Mouse (Mus musculus): Measurements from ENCODE around the gene Col18a1. TPM values are rescaled to one million over a fixed set of nuclear protein-coding genes. Genes with fewer than 3 reads are reported as not detected.
A peak's percentile ranks its signal among the peaks of the same experiment; 100 is the strongest.

Col18a1 gene
- polyA plus RNA-seq, 1 experiment from 2014 or later: 51.2 TPM

DNA sequence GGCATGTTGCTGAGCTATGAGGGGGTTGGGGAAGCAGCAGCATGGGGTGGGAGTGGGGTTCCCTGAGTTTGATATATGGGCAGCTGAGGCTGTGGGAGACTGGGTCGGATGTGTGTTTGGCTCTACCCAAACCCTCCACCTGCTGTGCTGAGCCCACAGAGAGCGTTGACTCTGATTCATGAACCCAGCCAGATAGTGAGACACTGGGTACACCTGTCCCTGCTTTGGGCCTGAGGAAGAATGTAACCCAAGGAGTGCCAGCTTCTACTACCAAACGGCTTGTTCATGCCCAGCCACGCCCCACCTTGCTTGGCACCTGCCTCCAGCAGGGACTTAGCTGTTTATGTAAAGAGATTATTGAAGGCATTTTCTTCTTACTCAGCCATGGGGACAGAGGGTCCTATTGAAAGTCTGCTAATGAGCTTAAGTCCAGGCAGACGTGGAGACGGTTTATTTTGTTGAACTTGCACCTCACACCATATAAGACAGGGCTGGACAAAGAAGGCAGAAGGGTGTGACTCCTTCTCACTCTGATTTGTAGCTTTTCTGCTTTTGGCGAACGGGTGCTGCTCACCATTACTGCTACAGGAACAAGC is 127.7 kb downstream of the Col18a1 start:
- no peak overlapping the region for H3K4me3 ChIP-seq (replicated peaks; ENCODE audit: low read length)
- peaks cover 19% of the 10 kb centered on the region for H3K4me1 ChIP-seq (replicated peaks; ENCODE audit: control insufficient read depth, insufficient read depth, low read length)
- H3K9me3 ChIP-seq (ENCODE audit: control insufficient read depth, low read length): no peaks in the 10 kb centered on the region
- ATAC-seq (ENCODE audit: low FRiP score) (no peak), DNase-seq (ENCODE audit: low spot score) (no peak)
- no peak overlapping the region for H3K9ac ChIP-seq
- 90% methylated on average over 8 of the region's 8 CpGs for WGBS
- peaks cover 51% of the 10 kb centered on the region for H3K36me3 ChIP-seq (replicated peaks; ENCODE audit: control insufficient read depth, insufficient read depth)
- H3K4me2 ChIP-seq (replicated peaks): no peak overlapping the region
- H3K27me3 ChIP-seq (ENCODE audit: control insufficient read depth, insufficient read depth, low read length): no peaks in the 10 kb centered on the region
- H3K27ac ChIP-seq: no peak overlapping the region

DNA sequence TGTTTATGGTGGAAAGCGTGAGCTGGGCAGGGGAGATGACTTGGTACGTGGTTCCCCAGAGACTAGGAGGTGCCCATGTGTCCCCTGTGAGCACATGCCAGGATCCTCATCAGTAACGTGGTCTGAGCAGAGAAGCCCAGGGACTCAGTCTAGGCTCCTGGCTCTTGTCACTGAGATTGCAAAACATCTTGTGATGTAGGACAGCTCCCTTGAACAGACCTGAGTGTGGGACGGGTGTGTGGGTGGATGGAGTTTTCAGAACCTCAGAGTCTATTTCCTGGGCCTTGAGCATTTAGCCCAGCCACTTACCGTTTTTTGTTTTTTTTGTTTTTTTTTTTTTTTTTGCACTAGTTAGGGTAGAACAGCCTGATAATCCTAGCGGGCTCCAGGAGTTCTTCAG is 130.9 kb downstream of the Col18a1 start:
- Histone ChIP-seq H3K27me3 (ENCODE audit: control insufficient read depth, insufficient read depth, low read length) (no peaks in the 10 kb centered on the region), H3K27ac (no peak overlapping the region), H3K9ac (peak overlapping the region; percentile 85), H3K4me1 (replicated peaks; ENCODE audit: control insufficient read depth, insufficient read depth, low read length) (peaks cover 25% of the 10 kb centered on the region), H3K4me2 (replicated peaks) (no peak overlapping the region), H3K9me3 (ENCODE audit: control insufficient read depth, low read length) (no peaks in the 10 kb centered on the region), H3K4me3 (replicated peaks; ENCODE audit: low read length) (no peak overlapping the region), H3K36me3 (replicated peaks; ENCODE audit: control insufficient read depth, insufficient read depth) (peaks cover 22% of the 10 kb centered on the region)
- DNase-seq (ENCODE audit: low spot score) (no peak), ATAC-seq (ENCODE audit: low FRiP score) (no peak)
- WGBS: 88% methylated on average over 6 of the region's 6 CpGs

DNA sequence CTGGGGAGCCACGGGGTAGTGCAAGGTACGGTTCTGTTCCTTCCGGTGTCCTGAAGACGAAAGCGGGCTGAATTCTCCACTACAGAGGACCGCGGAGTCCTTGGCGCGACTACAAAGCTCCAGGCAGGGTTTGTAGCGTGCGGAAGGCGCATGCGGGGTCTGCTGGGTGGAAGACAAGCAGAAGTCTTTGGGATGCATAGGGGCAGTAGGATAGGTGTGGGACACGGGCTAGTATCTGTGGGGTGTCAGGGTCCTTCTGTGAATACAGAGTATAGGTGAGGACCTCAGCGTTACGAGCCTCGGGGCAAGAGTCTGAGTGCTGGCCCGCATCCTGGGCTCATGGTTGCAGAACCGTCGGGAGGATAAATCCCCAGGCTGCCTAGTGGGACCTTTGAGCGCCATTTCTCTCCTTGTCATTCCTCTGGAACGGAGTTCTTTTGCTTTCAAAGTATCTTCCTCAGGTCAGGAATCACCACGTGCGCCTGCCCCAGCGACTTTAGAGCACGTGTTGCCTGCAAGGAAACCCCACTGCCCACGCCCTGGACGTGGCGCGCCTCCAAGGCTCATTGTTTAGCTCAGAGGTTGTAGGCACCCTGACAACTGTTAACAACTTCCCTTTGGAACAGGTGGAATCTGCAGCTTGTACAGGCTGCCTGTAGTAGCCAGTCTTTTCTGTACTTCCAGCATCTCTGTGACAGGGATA is 132.9 kb downstream of the Col18a1 start:
- DNase-seq (ENCODE audit: low spot score) (peak; percentile 50), ATAC-seq (ENCODE audit: low FRiP score) (peak; percentile 75)
- Histone ChIP-seq H3K4me2 (replicated peaks) (peak overlapping the region; percentile 93), H3K9ac (peak overlapping the region; percentile 85), H3K4me3 (replicated peaks; ENCODE audit: low read length) (peak overlapping the region; percentile 67), H3K27me3 (ENCODE audit: control insufficient read depth, insufficient read depth, low read length) (no peaks in the 10 kb centered on the region), H3K36me3 (replicated peaks; ENCODE audit: control insufficient read depth, insufficient read depth) (peaks cover 2% of the 10 kb centered on the region; the same call in 1 of the 2 replicates), H3K4me1 (replicated peaks; ENCODE audit: control insufficient read depth, insufficient read depth, low read length) (peaks cover 25% of the 10 kb centered on the region), H3K27ac (peak overlapping the region; percentile 72), H3K9me3 (ENCODE audit: control insufficient read depth, low read length) (no peaks in the 10 kb centered on the region)
- under 1% methylated on average over 30 of the region's 30 CpGs for WGBS

DNA sequence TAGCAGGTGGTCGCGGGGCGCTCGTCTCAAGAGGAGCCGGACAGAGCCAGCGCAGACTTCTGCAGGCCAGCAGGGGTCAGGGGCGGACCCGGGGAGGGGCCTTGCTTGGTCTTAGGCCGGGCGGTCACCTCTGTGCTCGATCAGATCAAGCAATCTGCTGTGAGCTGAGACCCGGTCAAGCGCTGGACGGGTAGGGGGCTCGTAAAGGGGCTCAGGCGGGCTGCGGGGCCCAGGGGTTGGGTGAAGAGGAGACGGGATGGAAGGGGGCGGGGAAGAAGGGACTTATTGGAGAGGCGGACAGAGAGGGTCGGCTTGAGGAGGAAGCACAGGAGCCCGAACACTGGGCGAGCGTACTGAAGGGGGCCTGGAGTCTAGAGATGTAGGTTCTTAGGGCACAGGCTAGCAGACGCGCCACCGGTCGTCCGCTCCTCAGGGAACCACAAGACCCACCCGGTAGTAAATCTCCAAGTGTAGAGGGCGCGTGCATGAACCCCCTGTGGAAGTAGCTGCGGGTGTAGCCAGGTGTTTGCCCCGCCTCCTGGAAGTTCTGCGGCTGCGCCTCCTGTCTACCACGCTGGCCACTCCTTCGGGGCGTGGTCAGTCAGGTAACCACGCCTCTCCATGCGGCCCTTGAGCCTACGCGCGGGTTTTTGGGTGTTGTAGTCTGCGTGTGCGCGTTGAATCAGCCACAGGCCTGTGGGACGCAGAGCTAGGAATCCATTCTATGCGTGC is 133.6 kb downstream of the Col18a1 start:
- peak; percentile 96 for ATAC-seq (ENCODE audit: low FRiP score)
- DNase-seq (ENCODE audit: low spot score): peak; percentile 97
- Histone ChIP-seq H3K9me3 (ENCODE audit: control insufficient read depth, low read length) (no peaks in the 10 kb centered on the region), H3K27me3 (ENCODE audit: control insufficient read depth, insufficient read depth, low read length) (no peaks in the 10 kb centered on the region), H3K4me2 (replicated peaks) (peak overlapping the region; percentile 93), H3K4me1 (replicated peaks; ENCODE audit: control insufficient read depth, insufficient read depth, low read length) (peaks cover 25% of the 10 kb centered on the region), H3K4me3 (replicated peaks; ENCODE audit: low read length) (peak overlapping the region; percentile 67), H3K9ac (peak overlapping the region; percentile 85), H3K36me3 (replicated peaks; ENCODE audit: control insufficient read depth, insufficient read depth) (no peaks in the 10 kb centered on the region), H3K27ac (peak overlapping the region; percentile 72)
- WGBS: under 1% methylated on average over 49 of the region's 49 CpGs

DNA sequence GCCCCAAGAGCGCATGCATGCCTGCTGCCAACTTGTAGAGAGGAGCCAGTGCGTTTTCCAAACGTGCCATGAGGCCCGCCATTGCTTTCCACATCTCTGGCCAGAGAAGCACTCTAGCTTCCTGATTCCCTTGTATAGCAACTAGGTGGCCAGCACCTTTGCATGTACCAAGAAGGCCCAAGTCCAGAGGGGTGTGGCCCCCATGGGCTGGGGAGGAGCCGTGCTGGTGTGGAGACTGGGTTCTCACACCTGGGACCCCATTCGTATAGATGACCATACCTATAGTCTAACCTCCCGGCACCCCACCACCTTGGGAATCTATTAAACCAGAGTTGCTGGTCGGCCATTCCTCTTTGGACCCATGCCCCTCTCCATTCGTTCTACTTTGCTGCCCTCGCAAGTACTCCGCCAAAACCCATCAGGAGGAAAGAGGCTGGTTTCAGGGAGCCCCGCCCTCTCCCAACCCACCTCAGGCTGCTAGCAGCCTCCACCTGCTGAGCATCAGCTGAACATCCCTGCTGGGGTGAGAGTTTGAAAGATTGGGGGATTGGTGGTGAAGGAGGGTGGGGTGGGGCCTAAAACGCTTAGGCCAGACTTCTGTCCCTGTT is 134.5 kb downstream of the Col18a1 start, which contains the start of gene Slc19a1:
TSS of gene Slc19a1 (plus strand) at position 474 of the 608 bp plus-strand sequence.
- Histone ChIP-seq H3K9me3 (ENCODE audit: control insufficient read depth, low read length) (no peaks in the 10 kb centered on the region), H3K4me2 (replicated peaks) (peak within 1 kb of the TSS; percentile 93), H3K4me1 (replicated peaks; ENCODE audit: control insufficient read depth, insufficient read depth, low read length) (peaks cover 25% of the 10 kb centered on the region), H3K36me3 (replicated peaks; ENCODE audit: control insufficient read depth, insufficient read depth) (no peaks in the 10 kb centered on the region), H3K4me3 (replicated peaks; ENCODE audit: low read length) (peak within 1 kb of the TSS; percentile 67), H3K27ac (peak within 1 kb of the TSS; percentile 72), H3K9ac (peak within 1 kb of the TSS; percentile 85), H3K27me3 (ENCODE audit: control insufficient read depth, insufficient read depth, low read length) (no peaks in the 10 kb centered on the region)
- 36% methylated on average over 13 of the region's 13 CpGs for WGBS
- DNase-seq (ENCODE audit: low spot score) (no peak), ATAC-seq (ENCODE audit: low FRiP score) (no peak)

DNA sequence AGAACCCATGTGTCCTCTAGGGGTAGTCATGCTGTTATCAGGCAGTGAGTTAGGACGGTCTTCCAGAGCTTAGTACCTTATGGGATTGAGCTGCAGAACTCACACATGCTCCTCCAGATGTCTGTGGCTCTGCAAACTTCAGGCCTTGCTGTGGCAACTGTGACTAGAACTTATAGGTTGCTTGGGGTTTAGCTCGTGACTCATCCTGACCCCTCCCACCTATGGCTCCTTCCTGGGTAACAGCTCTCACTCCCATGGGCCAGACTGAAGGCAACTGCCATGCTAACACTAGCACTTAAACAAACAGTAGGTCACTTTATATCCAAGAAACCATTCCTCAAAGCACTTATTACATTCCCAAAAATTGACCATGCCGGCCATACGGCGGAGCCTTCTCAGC is 135.7 kb downstream of the Col18a1 start:
- DNase-seq (ENCODE audit: low spot score): no peak
- Histone ChIP-seq H3K27me3 (ENCODE audit: control insufficient read depth, insufficient read depth, low read length) (no peaks in the 10 kb centered on the region), H3K9ac (no peak overlapping the region), H3K4me2 (replicated peaks) (no peak overlapping the region), H3K9me3 (ENCODE audit: control insufficient read depth, low read length) (no peaks in the 10 kb centered on the region), H3K4me3 (replicated peaks; ENCODE audit: low read length) (no peak overlapping the region), H3K4me1 (replicated peaks; ENCODE audit: control insufficient read depth, insufficient read depth, low read length) (peaks cover 25% of the 10 kb centered on the region), H3K27ac (no peak overlapping the region), H3K36me3 (replicated peaks; ENCODE audit: control insufficient read depth, insufficient read depth) (no peaks in the 10 kb centered on the region)
- 85% methylated on average over 5 of the region's 5 CpGs for WGBS
- no peak for ATAC-seq (ENCODE audit: low FRiP score)

DNA sequence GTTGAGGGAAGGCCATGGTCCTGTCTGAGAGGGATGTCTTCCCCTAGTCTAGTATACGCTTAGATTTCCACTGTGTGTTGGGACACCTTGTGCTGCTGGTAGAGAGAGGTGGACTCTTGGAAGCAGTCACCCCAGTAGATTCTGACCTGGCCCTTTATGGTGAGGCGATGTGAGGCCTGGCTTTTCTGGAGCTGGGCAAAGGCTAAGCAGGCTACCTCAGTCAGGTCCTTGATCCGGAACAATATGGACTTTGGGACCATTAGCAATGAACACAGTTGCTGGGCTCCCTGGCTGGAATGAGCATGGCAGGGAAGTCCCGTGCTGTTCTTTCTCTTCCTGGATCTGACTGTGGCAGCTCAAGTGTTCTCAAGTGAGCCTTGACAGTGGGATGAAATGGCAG is 136.6 kb downstream of the Col18a1 start:
- no peaks in the 10 kb centered on the region for H3K36me3 ChIP-seq (replicated peaks; ENCODE audit: control insufficient read depth, insufficient read depth)
- H3K9me3 ChIP-seq (ENCODE audit: control insufficient read depth, low read length): no peaks in the 10 kb centered on the region
- H3K4me1 ChIP-seq (replicated peaks; ENCODE audit: control insufficient read depth, insufficient read depth, low read length): peaks cover 17% of the 10 kb centered on the region
- H3K27me3 ChIP-seq (ENCODE audit: control insufficient read depth, insufficient read depth, low read length): no peaks in the 10 kb centered on the region
- no peak overlapping the region for H3K27ac ChIP-seq
- no peak overlapping the region for H3K4me2 ChIP-seq (replicated peaks)
- no peak overlapping the region for H3K9ac ChIP-seq
- no peak overlapping the region for H3K4me3 ChIP-seq (replicated peaks; ENCODE audit: low read length)
- DNase-seq (ENCODE audit: low spot score): no peak
- ATAC-seq (ENCODE audit: low FRiP score): no peak
- WGBS: 95% methylated on average over 4 of the region's 4 CpGs

DNA sequence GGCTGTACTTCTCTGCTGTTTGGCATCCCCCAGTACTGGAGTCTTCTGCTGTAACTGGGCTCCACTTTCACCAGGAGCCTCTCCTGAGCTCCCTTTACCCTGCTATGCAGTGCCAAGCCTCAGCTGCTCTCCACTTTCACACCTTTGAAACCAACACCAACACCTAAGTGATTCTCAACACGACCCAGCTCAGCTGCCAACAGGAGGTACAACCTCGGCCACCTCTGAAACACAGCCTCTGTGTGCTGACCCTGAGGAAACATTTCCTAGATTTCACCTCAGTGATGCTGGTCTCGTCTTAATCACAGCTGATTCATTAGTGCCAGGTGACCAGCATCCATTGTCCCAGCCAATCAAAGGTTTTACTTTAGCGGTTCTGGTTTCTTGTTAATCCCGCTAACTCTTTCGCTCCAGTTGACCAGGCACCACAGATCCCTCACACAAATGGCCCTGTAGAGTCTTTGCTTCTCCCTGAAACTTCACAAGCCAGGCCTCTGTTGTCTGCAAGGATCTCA is 137.5 kb downstream of the Col18a1 start:
- H3K4me3 ChIP-seq (replicated peaks; ENCODE audit: low read length): no peak overlapping the region
- 86% methylated on average over 6 of the region's 6 CpGs for WGBS
- H3K9ac ChIP-seq: no peak overlapping the region
- no peaks in the 10 kb centered on the region for H3K9me3 ChIP-seq (ENCODE audit: control insufficient read depth, low read length)
- no peaks in the 10 kb centered on the region for H3K36me3 ChIP-seq (replicated peaks; ENCODE audit: control insufficient read depth, insufficient read depth)
- DNase-seq (ENCODE audit: low spot score) (no peak), ATAC-seq (ENCODE audit: low FRiP score) (no peak)
- H3K4me1 ChIP-seq (replicated peaks; ENCODE audit: control insufficient read depth, insufficient read depth, low read length): peaks cover 7% of the 10 kb centered on the region
- no peak overlapping the region for H3K4me2 ChIP-seq (replicated peaks)
- H3K27ac ChIP-seq: no peak overlapping the region
- no peaks in the 10 kb centered on the region for H3K27me3 ChIP-seq (ENCODE audit: control insufficient read depth, insufficient read depth, low read length)

DNA sequence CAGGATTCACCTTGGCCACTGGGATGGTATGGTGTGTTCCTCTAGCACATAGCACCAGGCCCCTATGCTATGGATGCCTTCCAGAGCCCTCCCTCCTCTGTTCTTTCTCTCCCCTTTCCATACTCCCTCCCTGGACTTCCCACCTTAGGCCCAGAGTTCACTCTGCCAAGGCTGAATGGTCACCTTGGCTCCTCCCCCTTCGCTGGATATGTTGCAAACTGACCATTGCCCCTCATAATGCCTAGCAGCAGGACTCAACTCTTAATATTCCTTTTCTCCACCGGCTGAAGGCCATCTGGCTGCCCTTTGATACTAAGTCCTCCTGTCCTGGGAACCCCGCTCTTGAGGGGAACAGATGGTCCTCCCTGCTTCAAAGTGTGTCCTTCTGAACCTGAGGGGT is 139.4 kb downstream of the Col18a1 start:
- 71% methylated on average over 3 of the region's 3 CpGs for WGBS

More for the DNA sequence above, 139.4 kb downstream of the Col18a1 start:
- Histone ChIP-seq H3K27me3 (ENCODE audit: control insufficient read depth, insufficient read depth, low read length) (no peaks in the 10 kb centered on the region), H3K9me3 (ENCODE audit: control insufficient read depth, low read length) (no peaks in the 10 kb centered on the region), H3K9ac (no peak overlapping the region), H3K36me3 (replicated peaks; ENCODE audit: control insufficient read depth, insufficient read depth) (no peaks in the 10 kb centered on the region), H3K4me1 (replicated peaks; ENCODE audit: control insufficient read depth, insufficient read depth, low read length) (peaks cover 1% of the 10 kb centered on the region; the same call in 1 of the 2 replicates), H3K27ac (no peak overlapping the region), H3K4me3 (replicated peaks; ENCODE audit: low read length) (no peak overlapping the region), H3K4me2 (replicated peaks) (no peak overlapping the region)
- no peak for DNase-seq (ENCODE audit: low spot score)
- ATAC-seq (ENCODE audit: low FRiP score): no peak

All from hindbrain, embryonic 14.5 days (tissue).